Mouse (Mus musculus) testis, postnatal 14 days (tissue): Measurements from ENCODE around the gene Tmem234.
A peak's percentile ranks its signal among the peaks of the same experiment; 100 is the strongest.

ENCODE experiments used
- DNase-seq: peaks from one replicate; pipeline ENCODE4 v3.0.0; 2021; ENCODE audit warnings: low spot score

Gene Tmem234

GRCm38 (mm10) chr4:129622803-129623535 is 22.5 kb downstream of the Tmem234 start:
- no peak for DNase-seq

- no peak for DNase-seq
Measured at GRCm38 (mm10) chr4:129623681-129624091, 23.2 kb downstream of the Tmem234 start, which contains the start of gene Ccdc28b. Gene Ccdc28b (minus strand): TSS chr4:129623947.

- peak; percentile 80 for DNase-seq
Measured at GRCm38 (mm10) chr4:129624281-129625028, 24.0 kb downstream of the Tmem234 start.

- no peak for DNase-seq
Measured at GRCm38 (mm10) chr4:129625029-129625370, 24.5 kb downstream of the Tmem234 start.

GRCm38 (mm10) chr4:129625496-129625895 is 25.0 kb downstream of the Tmem234 start:
- no peak for DNase-seq

- no peak for DNase-seq
Measured at GRCm38 (mm10) chr4:129626035-129626434, 25.6 kb downstream of the Tmem234 start.

GRCm38 (mm10) chr4:129630944-129631343 is 30.5 kb downstream of the Tmem234 start:
- no peak for DNase-seq

- no peak for DNase-seq
Measured at GRCm38 (mm10) chr4:129631867-129632266, 31.4 kb downstream of the Tmem234 start.

- DNase-seq = no peak
Measured at GRCm38 (mm10) chr4:129633852-129634251, 33.4 kb downstream of the Tmem234 start.

- no peak for DNase-seq
Measured at GRCm38 (mm10) chr4:129639221-129639620, 38.8 kb downstream of the Tmem234 start.

- peak; percentile 50 for DNase-seq
Measured at GRCm38 (mm10) chr4:129640101-129640637, 39.7 kb downstream of the Tmem234 start.

- peak; percentile 97 for DNase-seq
Measured at GRCm38 (mm10) chr4:129640638-129641467, 40.4 kb downstream of the Tmem234 start, which contains the start of gene Txlna. Gene Txlna (minus strand): TSS chr4:129641065.

GRCm38 (mm10) chr4:129641756-129642155 is 41.3 kb downstream of the Tmem234 start:
- DNase-seq = no peak

- DNase-seq = no peak
Measured at GRCm38 (mm10) chr4:129645204-129645603, 44.7 kb downstream of the Tmem234 start.

- no peak for DNase-seq
Measured at GRCm38 (mm10) chr4:129648656-129649055, 48.2 kb downstream of the Tmem234 start.

- DNase-seq = no peak
Measured at GRCm38 (mm10) chr4:129650359-129650758, 49.9 kb downstream of the Tmem234 start.

GRCm38 (mm10) chr4:129654770-129655169 is 54.3 kb downstream of the Tmem234 start:
- no peak for DNase-seq

GRCm38 (mm10) chr4:129661584-129661983 is 61.1 kb downstream of the Tmem234 start:
- DNase-seq = no peak

- DNase-seq = no peak
Measured at GRCm38 (mm10) chr4:129662255-129662813, 61.9 kb downstream of the Tmem234 start.

GRCm38 (mm10) chr4:129671491-129672082 is 71.1 kb downstream of the Tmem234 start:
- no peak for DNase-seq
